Mouse (Mus musculus) B cell, adult 2 months (primary cell): Measurements from ENCODE around the gene Smpdl3a.

Source experiments
- DNase-seq, 2 experiments: peaks; one replicate each; pipeline ENCODE4 v3.0.0; 2022

Gene Smpdl3a

GRCm38 (mm10) chr10:57794018-57794417, at the start of gene Smpdl3a:
Smpdl3a (plus strand) TSS chr10:57794335.
- DNase-seq = no peak

- DNase-seq = peak in 1 of 2 experiments; percentile 9
Measured at GRCm38 (mm10) chr10:57745452-57745851, 48.7 kb upstream of the Smpdl3a start.

- no peak for DNase-seq
Measured at GRCm38 (mm10) chr10:57747127-57747526, 47.0 kb upstream of the Smpdl3a start.

- DNase-seq = peak; percentile 25 to 30
Measured at GRCm38 (mm10) chr10:57753343-57753742, 40.8 kb upstream of the Smpdl3a start.

GRCm38 (mm10) chr10:57755201-57755736, 38.9 kb upstream of the Smpdl3a start:
- peak; percentile 30 to 32 for DNase-seq

GRCm38 (mm10) chr10:57758999-57759398, 35.1 kb upstream of the Smpdl3a start:
- no peak for DNase-seq

GRCm38 (mm10) chr10:57760694-57761093, 33.4 kb upstream of the Smpdl3a start:
- no peak for DNase-seq

- no peak for DNase-seq
Measured at GRCm38 (mm10) chr10:57763044-57763443, 31.1 kb upstream of the Smpdl3a start.

- DNase-seq = no peak
Measured at GRCm38 (mm10) chr10:57783289-57784130, 10.6 kb upstream of the Smpdl3a start.

- no peak for DNase-seq
Measured at GRCm38 (mm10) chr10:57784131-57784875, 9.8 kb upstream of the Smpdl3a start.

- DNase-seq = no peak
Measured at GRCm38 (mm10) chr10:57784876-57785150, 9.3 kb upstream of the Smpdl3a start, which contains the start of gene Fabp7. Fabp7 (plus strand) TSS chr10:57784881.

- DNase-seq = no peak
Measured at GRCm38 (mm10) chr10:57785552-57785951, 8.6 kb upstream of the Smpdl3a start.

GRCm38 (mm10) chr10:57792957-57793356, 1.2 kb upstream of the Smpdl3a start:
- no peak for DNase-seq

GRCm38 (mm10) chr10:57794491-57795461, 641 bp downstream of the Smpdl3a start:
- DNase-seq = peak; percentile 56 to 57

- DNase-seq = peak; percentile 36 to 43
Measured at GRCm38 (mm10) chr10:57795542-57795941, 1.4 kb downstream of the Smpdl3a start.

- DNase-seq = peak; percentile 60
Measured at GRCm38 (mm10) chr10:57796057-57796456, 1.9 kb downstream of the Smpdl3a start.

GRCm38 (mm10) chr10:57799486-57799885, 5.4 kb downstream of the Smpdl3a start:
- peak; percentile 58 to 66 for DNase-seq

- no peak for DNase-seq
Measured at GRCm38 (mm10) chr10:57807754-57808153, 13.6 kb downstream of the Smpdl3a start.

GRCm38 (mm10) chr10:57812161-57812856, 18.2 kb downstream of the Smpdl3a start:
- DNase-seq = no peak

- no peak for DNase-seq
Measured at GRCm38 (mm10) chr10:57814295-57814694, 20.2 kb downstream of the Smpdl3a start.

GRCm38 (mm10) chr10:57815869-57816268, 21.7 kb downstream of the Smpdl3a start:
- no peak for DNase-seq

- DNase-seq = no peak
Measured at GRCm38 (mm10) chr10:57819209-57819608, 25.1 kb downstream of the Smpdl3a start.
